Mouse (Mus musculus) intestine, embryonic 16.5 days (tissue): ENCODE measurements around the gene Rtl3. TPM values are rescaled to one million over a fixed set of nuclear protein-coding genes. Genes with fewer than 3 reads are reported as not detected.

Source experiments
- ATAC-seq: fragments of 200-750 bp; cut with Nextera tagmentation; 2 replicates; pipeline ENCODE4 v1.8.0; 2017; ENCODE audit warnings: moderate TSS enrichment, moderate library complexity
- H3K27ac ChIP-seq: fragments of 300-500 bp; sonication (generic); 2 replicates; pipeline ENCODE4 v1.5.1; 2014; ENCODE audit warnings: mild to moderate bottlenecking, low read length
- H3K27me3 ChIP-seq: fragments of 300-500 bp; sonication (generic); replicated peaks from 2 replicates; pipeline ENCODE4 v1.6.1; 2014; ENCODE audit warnings: low read length, control low read depth, mixed read lengths; ENCODE audit not compliant: control insufficient read depth, insufficient read depth
- H3K36me3 ChIP-seq: fragments of 300-500 bp; sonication (generic); 2 replicates; pipeline ENCODE4 v1.6.1; 2014; ENCODE audit warnings: low read length, control low read depth; ENCODE audit not compliant: control insufficient read depth, insufficient read depth
- H3K4me1 ChIP-seq: fragments of 300-500 bp; sonication (generic); 2 replicates; pipeline ENCODE4 v1.6.1; 2014; ENCODE audit warnings: low read length, control low read depth, mixed read lengths; ENCODE audit not compliant: control insufficient read depth, insufficient read depth
- H3K4me2 ChIP-seq: fragments of 300-500 bp; sonication (generic); 2 replicates; pipeline ENCODE4 v1.6.1; 2014; ENCODE audit warnings: low read depth, low read length, control low read depth
- H3K4me3 ChIP-seq: fragments of 300-500 bp; sonication (generic); 2 replicates; pipeline ENCODE4 v1.5.1; 2014; ENCODE audit warnings: mild to moderate bottlenecking, low read length
- H3K9ac ChIP-seq: fragments of 300-500 bp; sonication (generic); 2 replicates; pipeline ENCODE4 v1.6.1; 2014; ENCODE audit warnings: low read depth, low read length
- H3K9me3 ChIP-seq: fragments of 300-500 bp; sonication (generic); 2 replicates; pipeline ENCODE4 v1.6.1; 2016; ENCODE audit warnings: low read length, control low read depth; ENCODE audit not compliant: control insufficient read depth
- WGBS: fragments of 180-500 bp; shearing (Covaris S2); extraction: QIAGEN DNeasy Blood & Tissue Kit; methylation state at CpG from one replicate; pipeline ENCODE4 v1.1.7; 2014; 5-methylcytosine and 5-hydroxymethylcytosine counted together
- polyA plus RNA-seq: library from polyadenylated mRNA; unstranded; fragments of >200 nt; fragmentation: Nextera tagmentation; extraction: Ambion mirVana; gene quantifications from 2 replicates; pipeline ENCODE4 v1.2.1, GENCODE M21; 2015

The Rtl3 gene
- 12.2 and 12.8 TPM in 2 replicates for polyA plus RNA-seq

- H3K4me1 ChIP-seq = no peaks in the 10 kb centered on the region
- WGBS = 40% methylated on average over 7 of the region's 7 CpGs
- no peak for ATAC-seq
These were observed at the start of gene Rtl3 for GRCm38 (mm10) chrX:106840409-106840808. Rtl3 (minus strand) TSS chrX:106840644.

DNA sequence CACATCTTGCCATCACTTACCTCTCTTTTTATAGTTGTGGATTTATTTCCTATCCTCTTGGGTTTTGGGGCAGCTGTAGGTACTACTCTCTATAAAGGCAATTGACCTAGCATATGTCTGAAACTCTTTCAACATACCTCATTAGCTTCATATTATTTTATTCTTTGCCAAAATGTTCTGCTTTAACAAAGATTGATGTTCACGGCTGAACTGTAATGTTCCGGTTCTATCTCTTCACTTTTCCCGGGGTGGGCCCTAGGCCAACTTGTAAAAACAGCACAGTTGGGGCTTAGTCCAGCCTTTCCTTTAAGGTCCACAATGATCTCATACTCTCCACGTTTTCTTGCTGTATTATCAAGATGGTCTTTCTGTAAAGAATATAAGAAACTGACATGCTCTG, 31.9 kb upstream of the Rtl3 start:
- no peaks in the 10 kb centered on the region for H3K36me3 ChIP-seq
- H3K4me2 ChIP-seq = no peak overlapping the region
- ATAC-seq = no peak
- H3K4me3 ChIP-seq = no peak overlapping the region
- H3K27me3 ChIP-seq = no peaks in the 10 kb centered on the region
- H3K4me1 ChIP-seq = no peaks in the 10 kb centered on the region
- H3K27ac ChIP-seq = no peak overlapping the region
- WGBS = 54% methylated on average over 4 of the region's 4 CpGs
- H3K9ac ChIP-seq = no peak overlapping the region
- H3K9me3 ChIP-seq = no peaks in the 10 kb centered on the region

More at GRCm38 (mm10) chrX:106840409-106840808, at the start of gene Rtl3:
- Histone ChIP-seq H3K27ac (no peak within 1 kb of the TSS), H3K4me3 (no peak within 1 kb of the TSS), H3K36me3 (no peaks in the 10 kb centered on the region), H3K9me3 (peaks cover 10% of the 10 kb centered on the region), H3K9ac (no peak within 1 kb of the TSS), H3K4me2 (no peak within 1 kb of the TSS), H3K27me3 (no peaks in the 10 kb centered on the region)

GRCm38 (mm10) chrX:106871894-106872293, 31.4 kb upstream of the Rtl3 start:
- Histone ChIP-seq H3K36me3 (no peaks in the 10 kb centered on the region), H3K27me3 (no peaks in the 10 kb centered on the region), H3K4me1 (no peaks in the 10 kb centered on the region), H3K4me2 (no peak overlapping the region), H3K9ac (no peak overlapping the region), H3K4me3 (no peak overlapping the region), H3K9me3 (no peaks in the 10 kb centered on the region), H3K27ac (no peak overlapping the region)
- 45% methylated on average over 3 of the region's 3 CpGs for WGBS
- no peak for ATAC-seq

GRCm38 (mm10) chrX:106871426-106871825, 31.0 kb upstream of the Rtl3 start:
- no peak overlapping the region for H3K9ac ChIP-seq
- no peak overlapping the region for H3K4me2 ChIP-seq
- H3K27me3 ChIP-seq = no peaks in the 10 kb centered on the region
- H3K4me3 ChIP-seq = no peak overlapping the region
- ATAC-seq = no peak
- no peaks in the 10 kb centered on the region for H3K9me3 ChIP-seq
- 43% methylated on average over 3 of the region's 3 CpGs for WGBS
- H3K36me3 ChIP-seq = no peaks in the 10 kb centered on the region
- no peaks in the 10 kb centered on the region for H3K4me1 ChIP-seq
- no peak overlapping the region for H3K27ac ChIP-seq

DNA sequence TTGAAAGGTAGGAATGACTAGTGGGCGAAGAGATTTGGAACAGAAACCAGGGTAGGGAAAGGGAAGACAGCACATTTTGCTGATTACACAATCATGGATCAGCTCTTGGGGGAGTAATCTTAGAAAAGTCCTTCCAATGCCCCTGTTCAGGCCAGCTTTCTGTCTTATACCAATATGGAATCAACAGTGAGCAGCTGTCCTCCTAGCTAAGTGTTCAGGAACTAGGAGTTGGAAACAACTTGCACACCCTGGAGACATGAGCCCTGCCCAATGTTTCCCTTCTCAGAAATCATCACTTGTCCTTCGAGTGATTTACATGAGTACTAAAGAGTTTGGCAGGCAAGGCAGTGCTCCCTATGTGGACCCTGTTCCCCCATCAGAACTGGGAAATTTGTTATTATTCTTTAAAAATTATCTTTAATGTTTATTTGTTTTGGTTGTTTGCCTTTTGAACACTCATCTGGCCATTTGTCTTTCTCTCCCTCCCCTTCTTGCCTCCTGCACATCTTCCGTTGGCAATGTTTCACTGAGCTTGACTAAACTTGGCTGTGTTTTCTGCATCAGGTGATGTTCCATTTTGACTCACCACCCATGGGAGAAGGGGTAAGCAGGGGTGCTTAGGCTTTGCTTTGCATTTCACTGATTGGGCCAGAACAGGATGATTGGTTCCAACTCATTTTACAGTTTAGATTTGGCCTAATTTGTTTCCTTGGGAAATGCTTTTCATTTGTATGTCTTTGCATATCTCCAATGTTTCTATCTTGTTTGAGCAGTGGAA, 13.3 kb upstream of the Rtl3 start:
- Histone ChIP-seq H3K27ac (no peak overlapping the region), H3K4me3 (no peak overlapping the region), H3K9ac (no peak overlapping the region), H3K9me3 (no peaks in the 10 kb centered on the region), H3K4me2 (no peak overlapping the region), H3K27me3 (no peaks in the 10 kb centered on the region), H3K4me1 (no peaks in the 10 kb centered on the region), H3K36me3 (no peaks in the 10 kb centered on the region)
- no peak for ATAC-seq
- WGBS = 83% methylated on average over 3 of the region's 3 CpGs

GRCm38 (mm10) chrX:106839591-106839990, 853 bp downstream of the Rtl3 start:
- Histone ChIP-seq H3K27me3 (no peaks in the 10 kb centered on the region), H3K4me3 (no peak overlapping the region), H3K27ac (no peak overlapping the region), H3K9me3 (peaks cover 10% of the 10 kb centered on the region), H3K4me2 (no peak overlapping the region), H3K9ac (no peak overlapping the region), H3K36me3 (no peaks in the 10 kb centered on the region), H3K4me1 (no peaks in the 10 kb centered on the region)
- 49% methylated on average over 5 of the region's 5 CpGs for WGBS
- no peak for ATAC-seq

GRCm38 (mm10) chrX:106830494-106830893, 9.9 kb downstream of the Rtl3 start:
- no peak overlapping the region for H3K9ac ChIP-seq
- 54% methylated on average over 1 of the region's 1 CpGs for WGBS
- H3K27me3 ChIP-seq = no peaks in the 10 kb centered on the region
- H3K36me3 ChIP-seq = no peaks in the 10 kb centered on the region
- no peaks in the 10 kb centered on the region for H3K9me3 ChIP-seq
- no peak for ATAC-seq
- no peak overlapping the region for H3K4me2 ChIP-seq
- no peak overlapping the region for H3K27ac ChIP-seq
- H3K4me1 ChIP-seq = no peaks in the 10 kb centered on the region
- H3K4me3 ChIP-seq = no peak overlapping the region

- WGBS = 58% methylated on average over 7 of the region's 7 CpGs
- no peaks in the 10 kb centered on the region for H3K27me3 ChIP-seq
These were observed 30.8 kb downstream of the Rtl3 start for GRCm38 (mm10) chrX:106809560-106810226.

DNA sequence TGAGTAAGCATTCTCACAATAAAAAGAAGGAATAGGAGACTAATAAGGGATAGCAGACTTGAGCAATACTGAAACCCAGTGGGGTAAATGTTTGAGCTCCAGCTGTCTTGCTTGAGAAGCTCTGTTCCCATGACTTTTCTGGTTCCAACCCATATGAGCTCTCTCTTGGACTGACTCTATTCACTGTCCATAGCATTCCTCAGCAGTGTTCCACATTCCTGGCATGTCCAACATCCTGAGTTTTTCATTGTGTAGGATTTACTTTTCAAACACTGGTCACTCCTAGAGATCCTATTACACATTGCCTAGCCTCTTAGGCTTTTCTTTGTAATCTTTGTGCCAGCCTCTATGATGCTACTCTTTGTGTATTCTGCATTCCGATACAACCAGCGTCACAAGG, 36.1 kb downstream of the Rtl3 start:
- Histone ChIP-seq H3K9me3 (no peaks in the 10 kb centered on the region), H3K4me1 (no peaks in the 10 kb centered on the region), H3K27ac (no peak overlapping the region), H3K9ac (no peak overlapping the region), H3K4me2 (no peak overlapping the region), H3K27me3 (no peaks in the 10 kb centered on the region), H3K36me3 (no peaks in the 10 kb centered on the region), H3K4me3 (no peak overlapping the region)
- ATAC-seq = no peak
- WGBS = 67% methylated on average over 2 of the region's 2 CpGs

More at GRCm38 (mm10) chrX:106809560-106810226, 30.8 kb downstream of the Rtl3 start:
- no peak overlapping the region for H3K9ac ChIP-seq
- ATAC-seq = no peak
- no peaks in the 10 kb centered on the region for H3K4me1 ChIP-seq
- no peak overlapping the region for H3K4me2 ChIP-seq
- no peaks in the 10 kb centered on the region for H3K36me3 ChIP-seq
- no peak overlapping the region for H3K27ac ChIP-seq
- H3K9me3 ChIP-seq = no peaks in the 10 kb centered on the region
- no peak overlapping the region for H3K4me3 ChIP-seq
